Mouse (Mus musculus): Measurements from ENCODE around the gene Xrra1. TPM values are rescaled to one million over a fixed set of nuclear protein-coding genes. Genes with fewer than 3 reads are reported as not detected.

Xrra1 gene
- polyA plus RNA-seq, 1 experiment, result 0.11 TPM

- Histone ChIP-seq H3K4me3 (ENCODE audit: insufficient read depth, poor library complexity, severe bottlenecking) (no peak overlapping the region), H3ac (ENCODE audit: control insufficient read depth, insufficient read length, low read depth) (no peak overlapping the region), H3K79me3 (ENCODE audit: low read depth) (peaks cover 45% of the 10 kb centered on the region), H3K79me2 (ENCODE audit: control insufficient read depth, insufficient read depth) (peaks cover 62% of the 10 kb centered on the region), H3K36me3 (ENCODE audit: control insufficient read depth, insufficient read depth) (peaks cover 53% of the 10 kb centered on the region), H3K27me3 (ENCODE audit: control insufficient read depth, insufficient read depth, insufficient read length) (no peaks in the 10 kb centered on the region)
- TF ChIP-seq CEBPB (IDR thresholded peaks at IDR 0.05; ENCODE audit: low read depth) (no peak), MAX (IDR thresholded peaks at IDR 0.05) (no peak)
Observed at GRCm38 (mm10) chr7:99851618-99852017, 7.3 kb upstream of the Xrra1 start.

GRCm38 (mm10) chr7:99853350-99853749 is 5.6 kb upstream of the Xrra1 start:
- H3K36me3 ChIP-seq (ENCODE audit: control insufficient read depth, insufficient read depth), result peaks cover 37% of the 10 kb centered on the region
- TF ChIP-seq MAX (IDR thresholded peaks at IDR 0.05) (no peak), USF1 (IDR thresholded peaks at IDR 0.05; ENCODE audit: low read depth) (no peak), FOSL1 (IDR thresholded peaks at IDR 0.05; ENCODE audit: insufficient read depth, low read length, poor library complexity, severe bottlenecking) (no peak), CEBPB (IDR thresholded peaks at IDR 0.05; ENCODE audit: low read depth) (no peak), MYOD1 (IDR thresholded peaks at IDR 0.05; ENCODE audit: control insufficient read depth, insufficient read length, low read depth) (no peak), CTCF (IDR thresholded peaks at IDR 0.05; ENCODE audit: control insufficient read depth, insufficient read depth, insufficient read length) (no peak)

GRCm38 (mm10) chr7:99854311-99854710 is 4.6 kb upstream of the Xrra1 start:
- H3K4me3 ChIP-seq (ENCODE audit: insufficient read depth, poor library complexity, severe bottlenecking), result no peak overlapping the region
- peaks cover 62% of the 10 kb centered on the region for H3K79me3 ChIP-seq (ENCODE audit: low read depth)
- peaks cover 30% of the 10 kb centered on the region for H3K36me3 ChIP-seq (ENCODE audit: control insufficient read depth, insufficient read depth)
- TF ChIP-seq CTCF (IDR thresholded peaks at IDR 0.05; ENCODE audit: control insufficient read depth, insufficient read depth, insufficient read length), result no peak
- no peak for TF ChIP-seq USF1 (IDR thresholded peaks at IDR 0.05; ENCODE audit: low read depth)
- no peak for TF ChIP-seq MYOD1 (IDR thresholded peaks at IDR 0.05; ENCODE audit: control insufficient read depth, insufficient read length, low read depth)
- TF ChIP-seq CEBPB (IDR thresholded peaks at IDR 0.05; ENCODE audit: low read depth), result no peak
- TF ChIP-seq FOSL1 (IDR thresholded peaks at IDR 0.05; ENCODE audit: insufficient read depth, low read length, poor library complexity, severe bottlenecking), result no peak
- TF ChIP-seq MAX (IDR thresholded peaks at IDR 0.05), result no peak
- TF ChIP-seq MYOG (IDR thresholded peaks at IDR 0.05; ENCODE audit: control insufficient read depth, extremely low read depth, insufficient read length), result no peak
- no peak overlapping the region for H3ac ChIP-seq (ENCODE audit: control insufficient read depth, insufficient read length, low read depth)
- peaks cover 82% of the 10 kb centered on the region for H3K79me2 ChIP-seq (ENCODE audit: control insufficient read depth, insufficient read depth)
- no peaks in the 10 kb centered on the region for H3K27me3 ChIP-seq (ENCODE audit: control insufficient read depth, insufficient read depth, insufficient read length)

More at GRCm38 (mm10) chr7:99853350-99853749, 5.6 kb upstream of the Xrra1 start:
- H3ac ChIP-seq (ENCODE audit: control insufficient read depth, insufficient read length, low read depth), result no peak overlapping the region
- H3K27me3 ChIP-seq (ENCODE audit: control insufficient read depth, insufficient read depth, insufficient read length), result no peaks in the 10 kb centered on the region
- no peak overlapping the region for H3K4me3 ChIP-seq (ENCODE audit: insufficient read depth, poor library complexity, severe bottlenecking)
- peaks cover 79% of the 10 kb centered on the region for H3K79me2 ChIP-seq (ENCODE audit: control insufficient read depth, insufficient read depth)
- peaks cover 60% of the 10 kb centered on the region for H3K79me3 ChIP-seq (ENCODE audit: low read depth)

GRCm38 (mm10) chr7:99856266-99856861 is 2.6 kb upstream of the Xrra1 start:
- H3K4me3 ChIP-seq (ENCODE audit: insufficient read depth, poor library complexity, severe bottlenecking), result no peak overlapping the region
- H3K79me2 ChIP-seq (ENCODE audit: control insufficient read depth, insufficient read depth), result peaks cover 72% of the 10 kb centered on the region
- H3K36me3 ChIP-seq (ENCODE audit: control insufficient read depth, insufficient read depth), result peaks cover 30% of the 10 kb centered on the region
- no peaks in the 10 kb centered on the region for H3K27me3 ChIP-seq (ENCODE audit: control insufficient read depth, insufficient read depth, insufficient read length)
- H3ac ChIP-seq (ENCODE audit: control insufficient read depth, insufficient read length, low read depth), result no peak overlapping the region
- H3K79me3 ChIP-seq (ENCODE audit: low read depth), result peaks cover 56% of the 10 kb centered on the region
- TF ChIP-seq CTCF (IDR thresholded peaks at IDR 0.05; ENCODE audit: control insufficient read depth, insufficient read depth, insufficient read length), result no peak
- TF ChIP-seq USF1 (IDR thresholded peaks at IDR 0.05; ENCODE audit: low read depth), result no peak
- TF ChIP-seq CEBPB (IDR thresholded peaks at IDR 0.05; ENCODE audit: low read depth), result no peak
- no peak for TF ChIP-seq MYOD1 (IDR thresholded peaks at IDR 0.05; ENCODE audit: control insufficient read depth, insufficient read length, low read depth)
- TF ChIP-seq MAX (IDR thresholded peaks at IDR 0.05), result no peak
- no peak for TF ChIP-seq FOSL1 (IDR thresholded peaks at IDR 0.05; ENCODE audit: insufficient read depth, low read length, poor library complexity, severe bottlenecking)
- no peak for TF ChIP-seq MYOG (IDR thresholded peaks at IDR 0.05; ENCODE audit: control insufficient read depth, extremely low read depth, insufficient read length)

- Histone ChIP-seq H3K79me3 (ENCODE audit: low read depth) (peaks cover 44% of the 10 kb centered on the region), H3K4me3 (ENCODE audit: insufficient read depth, poor library complexity, severe bottlenecking) (peak overlapping the region; percentile 60), H3K79me2 (ENCODE audit: control insufficient read depth, insufficient read depth) (peaks cover 53% of the 10 kb centered on the region), H3ac (ENCODE audit: control insufficient read depth, insufficient read length, low read depth) (peak overlapping the region; percentile 69), H3K36me3 (ENCODE audit: control insufficient read depth, insufficient read depth) (peaks cover 18% of the 10 kb centered on the region), H3K27me3 (ENCODE audit: control insufficient read depth, insufficient read depth, insufficient read length) (no peaks in the 10 kb centered on the region)
- TF ChIP-seq MYOD1 (IDR thresholded peaks at IDR 0.05; ENCODE audit: control insufficient read depth, insufficient read length, low read depth) (no peak), CEBPB (IDR thresholded peaks at IDR 0.05; ENCODE audit: low read depth) (no peak), MAX (IDR thresholded peaks at IDR 0.05) (no peak), USF1 (IDR thresholded peaks at IDR 0.05; ENCODE audit: low read depth) (no peak), CTCF (IDR thresholded peaks at IDR 0.05; ENCODE audit: control insufficient read depth, insufficient read depth, insufficient read length) (no peak), FOSL1 (IDR thresholded peaks at IDR 0.05; ENCODE audit: insufficient read depth, low read length, poor library complexity, severe bottlenecking) (no peak), MYOG (IDR thresholded peaks at IDR 0.05; ENCODE audit: control insufficient read depth, extremely low read depth, insufficient read length) (no peak)
Observed at GRCm38 (mm10) chr7:99858175-99858812, 622 bp upstream of the Xrra1 start.

Measured in C2C12 (cell line).